Mouse (Mus musculus): ENCODE measurements at regions not wholly inside any gene's neighbourhood (a gene's known extent, or its start where the extent isn't known, plus 50 kb on each side); places are given as distances from the start of the nearest gene placed in this dataset.

DNA sequence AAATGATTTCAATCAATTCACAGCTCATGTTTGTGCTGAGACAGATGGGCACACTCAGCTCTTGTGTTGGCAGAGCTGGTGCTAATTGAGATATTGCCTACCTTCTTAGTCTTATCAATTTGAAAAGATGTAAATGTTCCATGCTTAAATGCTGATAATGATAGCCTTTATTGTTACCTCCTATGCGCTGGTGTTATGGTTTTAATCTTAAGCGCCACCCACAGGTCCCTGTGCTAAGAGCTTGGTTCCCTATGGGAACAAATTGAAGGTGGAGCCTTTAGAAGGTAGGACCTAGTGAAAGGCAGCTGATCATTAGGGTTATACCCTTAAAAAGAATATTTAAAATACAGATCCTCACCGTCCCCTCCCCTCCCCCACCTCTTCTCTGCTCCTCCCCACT is 146.5 kb upstream of the Plcz1 start:
- no peak overlapping the region for H3K9ac ChIP-seq
- peak; percentile 54 for ATAC-seq
- no peaks in the 10 kb centered on the region for H3K27me3 ChIP-seq (replicated peaks)
- 0 out of 2 replicates have a peak, but pooled peaks cover 2% of the 10 kb centered on the region for H3K4me1 ChIP-seq (replicated peaks)
- no peak overlapping the region for H3K4me3 ChIP-seq (replicated peaks)
- 72% methylated on average over 3 of the region's 3 CpGs for WGBS
- no peaks in the 10 kb centered on the region for H3K9me3 ChIP-seq
- H3K27ac ChIP-seq, result peak overlapping the region; percentile 48; the same call in 1 of the 2 replicates
- H3K36me3 ChIP-seq, result no peaks in the 10 kb centered on the region
- no peak overlapping the region; the same call in 1 of the 2 replicates for H3K4me2 ChIP-seq (replicated peaks)

DNA sequence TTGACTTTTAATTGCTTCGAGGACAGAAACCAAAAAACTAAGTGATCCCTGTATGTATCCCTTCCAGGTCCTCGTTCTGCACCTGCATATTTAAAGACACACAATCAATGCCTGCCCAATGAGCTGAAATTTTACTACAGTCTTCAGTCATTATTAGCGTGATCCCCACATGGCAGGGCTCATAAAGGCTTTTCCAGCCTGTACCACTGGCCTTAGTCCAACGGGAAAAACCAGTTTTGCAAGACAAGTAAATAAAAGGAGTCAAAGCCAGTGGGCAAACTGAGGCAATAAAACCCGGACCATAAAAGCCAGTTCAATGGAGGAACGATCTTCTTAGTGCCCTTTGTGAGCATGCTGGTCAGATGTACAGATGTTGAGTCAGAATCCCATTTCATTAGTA is 145.8 kb upstream of the Plcz1 start:
- no peak overlapping the region; the same call in 1 of the 2 replicates for H3K4me2 ChIP-seq (replicated peaks)
- H3K9me3 ChIP-seq, result no peaks in the 10 kb centered on the region
- peak; percentile 93 for ATAC-seq
- H3K27ac ChIP-seq, result 0 out of 2 replicates have a peak overlapping the region, but pooled peaks have one; percentile 48
- H3K4me1 ChIP-seq (replicated peaks), result 0 out of 2 replicates have a peak, but pooled peaks cover 2% of the 10 kb centered on the region
- 52% methylated on average over 6 of the region's 6 CpGs for WGBS
- no peak overlapping the region for H3K9ac ChIP-seq
- no peak overlapping the region for H3K4me3 ChIP-seq (replicated peaks)
- no peaks in the 10 kb centered on the region for H3K27me3 ChIP-seq (replicated peaks)
- H3K36me3 ChIP-seq, result no peaks in the 10 kb centered on the region

DNA sequence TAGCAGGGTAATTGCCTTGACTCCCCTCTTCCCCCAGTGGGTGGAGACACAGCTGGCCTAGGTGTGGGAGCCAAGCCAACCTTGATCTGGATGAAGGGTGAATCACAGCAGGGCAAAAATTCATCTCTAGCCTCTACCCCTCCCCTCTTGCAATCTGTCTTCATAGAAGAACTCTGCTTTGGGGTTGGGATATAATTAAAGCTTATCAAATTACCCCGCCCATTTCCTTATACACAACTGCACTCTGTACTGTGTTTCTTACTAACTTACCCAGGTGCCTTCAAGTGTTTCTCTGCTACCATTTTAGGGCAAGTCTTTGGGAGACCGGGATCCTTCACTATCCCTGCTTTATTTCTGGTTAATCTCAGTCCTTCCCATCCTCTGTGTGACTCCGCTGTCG is 138.7 kb upstream of the Plcz1 start:
- no peaks in the 10 kb centered on the region for H3K4me1 ChIP-seq (replicated peaks)
- H3K9ac ChIP-seq, result no peak overlapping the region
- H3K27ac ChIP-seq, result no peak overlapping the region
- H3K4me2 ChIP-seq (replicated peaks), result no peak overlapping the region
- H3K27me3 ChIP-seq (replicated peaks), result no peaks in the 10 kb centered on the region
- H3K36me3 ChIP-seq, result no peaks in the 10 kb centered on the region
- WGBS, result 73% methylated on average over 4 of the region's 4 CpGs
- H3K4me3 ChIP-seq (replicated peaks), result no peak overlapping the region
- no peaks in the 10 kb centered on the region for H3K9me3 ChIP-seq
- peak; percentile 78 for ATAC-seq

DNA sequence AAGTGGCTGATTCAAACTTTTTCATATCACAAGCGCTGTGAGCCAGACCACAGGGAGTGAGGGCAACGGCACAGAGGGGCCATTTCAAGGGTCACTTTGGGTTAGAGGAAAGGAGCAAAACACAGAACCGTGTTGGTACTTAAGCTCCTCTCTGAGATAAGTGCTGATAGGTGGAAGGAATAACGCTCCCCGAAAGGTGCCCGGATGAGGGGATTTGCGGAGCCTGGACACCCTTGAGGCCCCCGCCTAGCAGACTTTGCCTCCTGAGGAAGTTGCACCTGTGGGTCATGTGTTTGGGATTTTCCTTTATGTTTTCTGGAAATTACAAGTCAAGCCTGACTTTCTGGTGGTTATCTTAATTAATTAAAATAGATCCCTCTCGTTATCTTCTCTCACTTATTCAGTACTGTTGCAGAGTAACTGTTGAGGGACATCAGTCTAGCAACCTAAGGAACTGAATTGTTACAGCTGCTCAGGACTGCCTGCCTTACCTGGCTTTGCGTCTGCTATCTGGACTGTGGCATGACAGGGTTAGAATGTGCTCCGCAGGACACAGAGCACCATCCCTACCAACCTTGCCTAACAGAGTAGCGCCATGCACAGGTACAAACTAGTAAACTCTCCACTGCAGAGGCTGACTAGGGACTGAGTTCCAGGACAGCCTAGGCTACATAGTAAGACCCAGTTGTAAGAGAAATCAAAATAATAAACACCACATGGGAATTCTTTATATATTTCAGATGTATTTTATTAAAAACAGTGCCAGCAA is 137.4 kb upstream of the Plcz1 start:
- no peaks in the 10 kb centered on the region for H3K4me1 ChIP-seq (replicated peaks)
- peak; percentile 63 for ATAC-seq
- 77% methylated on average over 12 of the region's 12 CpGs for WGBS

DNA sequence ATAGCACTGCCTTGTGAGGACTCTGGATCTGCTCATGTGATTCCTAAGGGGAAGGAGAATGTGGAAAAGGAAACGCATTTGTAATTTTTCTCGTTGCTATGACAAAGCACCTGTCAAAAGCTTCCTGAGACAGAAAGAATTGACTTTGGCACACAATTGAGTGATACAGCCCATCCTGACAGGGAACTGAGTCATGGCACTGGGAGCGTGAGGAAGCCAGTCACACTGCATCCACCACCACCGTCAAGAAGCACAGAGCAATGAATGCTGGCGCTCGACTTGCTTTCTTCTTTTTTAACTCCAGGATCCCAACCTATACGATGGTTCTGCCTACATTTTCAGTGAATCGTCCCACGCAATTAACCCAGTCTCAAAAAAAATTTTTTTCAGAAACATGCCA is 131.5 kb upstream of the Plcz1 start:
- ATAC-seq, result no peak
- 85% methylated on average over 9 of the region's 9 CpGs for WGBS
- H3K4me2 ChIP-seq (replicated peaks), result no peak overlapping the region

More for the DNA sequence above, 137.4 kb upstream of the Plcz1 start:
- Histone ChIP-seq H3K4me3 (replicated peaks) (no peak overlapping the region), H3K9ac (no peak overlapping the region), H3K36me3 (no peaks in the 10 kb centered on the region), H3K27ac (no peak overlapping the region), H3K27me3 (replicated peaks) (no peaks in the 10 kb centered on the region), H3K9me3 (no peaks in the 10 kb centered on the region), H3K4me2 (replicated peaks) (no peak overlapping the region)

DNA sequence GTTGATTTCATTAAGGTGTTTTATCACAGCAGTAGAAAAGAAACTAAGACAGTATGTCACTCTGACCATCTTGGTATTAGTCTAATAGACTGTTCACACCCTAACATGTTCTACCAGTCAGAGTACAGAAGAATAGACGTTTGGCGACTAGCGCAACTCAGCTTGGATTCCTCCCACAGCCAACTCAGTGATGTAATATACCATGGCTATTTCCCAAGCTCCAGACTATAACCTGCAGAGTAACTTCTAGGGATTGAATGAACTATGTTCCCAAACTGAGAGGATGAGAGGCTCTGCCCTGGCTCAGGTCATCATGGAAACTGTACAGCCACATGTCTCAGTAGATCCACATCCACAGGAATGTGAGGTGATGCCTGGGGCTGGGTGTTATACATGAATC is 128.6 kb upstream of the Plcz1 start:
- Histone ChIP-seq H3K36me3 (no peaks in the 10 kb centered on the region), H3K4me1 (replicated peaks) (no peaks in the 10 kb centered on the region), H3K9ac (no peak overlapping the region), H3K4me2 (replicated peaks) (no peak overlapping the region), H3K27me3 (replicated peaks) (no peaks in the 10 kb centered on the region), H3K9me3 (no peaks in the 10 kb centered on the region), H3K27ac (no peak overlapping the region), H3K4me3 (replicated peaks) (no peak overlapping the region)
- no peak for ATAC-seq
- WGBS, result 98% methylated on average over 3 of the region's 3 CpGs

More for the DNA sequence above, 131.5 kb upstream of the Plcz1 start:
- H3K4me3 ChIP-seq (replicated peaks), result no peak overlapping the region
- H3K36me3 ChIP-seq, result no peaks in the 10 kb centered on the region
- H3K27me3 ChIP-seq (replicated peaks), result no peaks in the 10 kb centered on the region
- no peak overlapping the region for H3K9ac ChIP-seq
- H3K9me3 ChIP-seq, result no peaks in the 10 kb centered on the region
- H3K27ac ChIP-seq, result no peak overlapping the region
- no peaks in the 10 kb centered on the region for H3K4me1 ChIP-seq (replicated peaks)

DNA sequence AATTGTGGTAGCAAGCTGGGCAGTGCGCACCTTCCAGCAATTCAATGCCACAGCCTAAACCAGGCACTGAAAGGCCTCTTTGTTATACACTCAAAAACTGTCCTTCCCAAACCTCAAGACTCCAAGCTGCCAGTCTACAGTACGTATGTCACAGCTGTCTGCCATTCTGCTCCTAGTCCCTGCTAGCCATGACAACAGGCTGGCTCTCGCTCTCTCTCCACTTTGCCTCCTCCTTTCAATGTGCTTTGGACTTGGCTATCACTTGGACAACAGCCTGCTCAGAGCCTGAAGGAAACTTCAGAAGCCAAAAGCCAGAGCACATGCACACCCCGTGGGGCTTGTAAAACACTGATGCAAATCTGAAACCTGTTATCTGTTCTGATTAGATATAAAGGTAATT is 125.9 kb upstream of the Plcz1 start:
- Histone ChIP-seq H3K27ac (no peak overlapping the region), H3K4me3 (replicated peaks) (no peak overlapping the region), H3K36me3 (no peaks in the 10 kb centered on the region), H3K9ac (no peak overlapping the region), H3K4me1 (replicated peaks) (no peaks in the 10 kb centered on the region), H3K4me2 (replicated peaks) (no peak overlapping the region), H3K27me3 (replicated peaks) (no peaks in the 10 kb centered on the region), H3K9me3 (no peaks in the 10 kb centered on the region)
- 75% methylated on average over 4 of the region's 4 CpGs for WGBS
- no peak for ATAC-seq

DNA sequence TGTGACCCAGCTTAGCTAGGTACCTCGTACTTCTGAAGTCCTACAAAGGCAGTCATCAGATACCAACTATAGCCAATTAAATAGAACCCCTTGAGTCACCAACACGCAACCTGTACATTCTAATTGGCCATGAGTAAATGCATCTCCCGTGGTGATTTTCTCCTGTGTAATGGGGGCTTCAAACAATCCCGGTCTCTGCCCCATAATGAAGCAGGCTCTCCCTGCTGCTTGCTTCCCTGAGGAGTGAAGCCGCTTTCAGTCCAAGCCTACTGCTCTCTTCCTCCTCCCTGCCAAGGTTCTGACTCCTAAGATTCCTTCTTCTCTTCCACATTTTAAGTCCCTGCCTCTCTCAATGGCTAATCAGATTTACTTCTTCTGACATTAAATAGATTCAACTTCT is 121.5 kb upstream of the Plcz1 start:
- Histone ChIP-seq H3K4me1 (replicated peaks) (no peaks in the 10 kb centered on the region), H3K4me2 (replicated peaks) (no peak overlapping the region), H3K36me3 (no peaks in the 10 kb centered on the region), H3K27me3 (replicated peaks) (no peaks in the 10 kb centered on the region), H3K4me3 (replicated peaks) (no peak overlapping the region), H3K9me3 (no peaks in the 10 kb centered on the region), H3K9ac (no peak overlapping the region), H3K27ac (no peak overlapping the region)
- no peak for ATAC-seq
- WGBS, result 88% methylated on average over 5 of the region's 5 CpGs

DNA sequence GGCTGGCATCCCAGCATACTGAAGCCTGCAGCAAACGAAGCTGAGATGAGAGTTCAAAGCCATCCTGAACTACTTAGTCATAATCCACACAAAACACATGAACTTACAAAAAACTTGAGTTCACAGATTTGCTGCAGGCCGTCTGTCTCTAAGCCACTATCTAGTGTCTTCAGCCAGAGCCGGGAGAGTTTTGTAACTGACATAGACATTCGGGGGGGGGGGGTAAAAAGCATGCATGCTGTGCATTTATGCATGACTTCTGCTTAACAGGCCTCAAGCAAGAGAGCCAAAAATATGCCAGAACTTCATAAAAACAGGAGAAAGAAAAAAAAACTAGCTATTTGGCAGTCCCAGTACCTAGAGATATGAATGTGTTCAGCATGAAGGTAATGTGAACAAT is 120.2 kb upstream of the Plcz1 start:
- Histone ChIP-seq H3K36me3 (no peaks in the 10 kb centered on the region), H3K27me3 (replicated peaks) (no peaks in the 10 kb centered on the region), H3K4me1 (replicated peaks) (no peaks in the 10 kb centered on the region), H3K9me3 (no peaks in the 10 kb centered on the region), H3K4me3 (replicated peaks) (no peak overlapping the region), H3K9ac (no peak overlapping the region), H3K4me2 (replicated peaks) (no peak overlapping the region), H3K27ac (no peak overlapping the region)
- WGBS, result 79% methylated on average over 4 of the region's 4 CpGs
- ATAC-seq, result no peak

DNA sequence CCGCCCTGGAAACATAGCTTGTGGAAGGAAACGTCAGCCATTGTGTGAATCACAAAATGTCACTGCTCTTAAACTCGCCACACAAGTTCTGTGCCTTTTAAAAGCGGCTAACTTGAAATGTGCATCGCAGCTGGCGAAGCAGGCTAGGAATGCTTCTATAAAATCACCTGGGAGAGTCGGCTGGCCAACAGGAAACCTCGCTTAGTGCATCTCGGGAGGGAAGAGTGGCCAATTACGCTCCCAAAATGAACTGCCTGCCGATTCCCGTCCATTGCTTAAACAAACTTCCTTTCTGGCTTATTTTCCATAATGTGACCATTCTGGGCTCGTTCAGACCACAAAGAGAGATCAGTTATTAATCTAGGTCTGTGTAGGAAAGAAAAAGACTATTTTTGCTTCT is 119.7 kb upstream of the Plcz1 start:
- H3K27me3 ChIP-seq (replicated peaks), result no peaks in the 10 kb centered on the region
- 75% methylated on average over 13 of the region's 13 CpGs for WGBS
- ATAC-seq, result no peak

DNA sequence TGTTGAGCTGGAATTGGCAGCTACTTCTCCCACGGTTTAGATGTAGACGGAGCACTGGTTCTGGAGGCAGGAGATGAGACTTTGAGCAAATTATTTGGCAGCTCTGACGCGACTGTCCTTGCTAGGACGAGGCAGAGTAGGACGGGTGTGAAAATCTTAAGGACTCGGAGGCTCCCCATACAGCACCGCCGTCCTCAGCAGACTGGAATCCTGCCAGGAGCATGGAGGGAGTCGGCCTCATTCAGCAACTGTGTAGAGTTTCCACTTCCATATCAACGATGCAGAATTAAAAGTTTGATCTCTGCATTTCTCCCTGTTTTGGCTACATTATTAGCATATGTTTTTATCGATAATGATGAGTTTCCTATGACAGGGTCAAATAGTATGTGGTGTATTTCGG is 117.7 kb upstream of the Plcz1 start:
- H3K9me3 ChIP-seq, result no peaks in the 10 kb centered on the region
- H3K4me1 ChIP-seq (replicated peaks), result no peaks in the 10 kb centered on the region
- H3K9ac ChIP-seq, result no peak overlapping the region
- no peaks in the 10 kb centered on the region for H3K36me3 ChIP-seq
- no peak overlapping the region for H3K27ac ChIP-seq
- no peaks in the 10 kb centered on the region; the same call in 1 of the 2 replicates for H3K27me3 ChIP-seq (replicated peaks)
- H3K4me2 ChIP-seq (replicated peaks), result no peak overlapping the region
- WGBS, result 69% methylated on average over 13 of the region's 13 CpGs
- no peak for ATAC-seq
- H3K4me3 ChIP-seq (replicated peaks), result no peak overlapping the region

More for the DNA sequence above, 119.7 kb upstream of the Plcz1 start:
- Histone ChIP-seq H3K4me3 (replicated peaks) (no peak overlapping the region), H3K9ac (no peak overlapping the region), H3K27ac (no peak overlapping the region), H3K4me2 (replicated peaks) (no peak overlapping the region), H3K9me3 (no peaks in the 10 kb centered on the region), H3K36me3 (no peaks in the 10 kb centered on the region), H3K4me1 (replicated peaks) (no peaks in the 10 kb centered on the region)

DNA sequence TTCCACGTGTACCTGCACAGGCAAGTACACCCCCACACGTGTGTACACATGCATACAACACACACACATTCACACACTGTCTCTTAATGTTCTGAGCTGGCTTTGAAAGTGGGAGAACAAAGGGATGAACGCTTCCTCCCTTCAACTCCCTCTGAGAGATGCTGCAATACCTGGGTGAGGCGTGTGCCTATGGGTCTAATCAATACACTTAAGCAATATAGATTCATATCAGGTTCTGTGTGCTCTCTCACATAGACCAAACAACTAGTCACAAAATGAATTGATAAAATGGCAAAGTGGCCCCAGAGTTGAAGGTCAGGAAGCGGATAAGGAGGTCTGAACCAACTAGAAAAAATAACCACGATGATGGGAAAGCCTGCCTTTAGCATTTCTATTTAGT is 116.1 kb upstream of the Plcz1 start:
- no peak overlapping the region for H3K9ac ChIP-seq
- 0 out of 2 replicates have a peak, but pooled peaks have one; percentile 49 for ATAC-seq
- no peaks in the 10 kb centered on the region for H3K36me3 ChIP-seq
- no peak overlapping the region for H3K27ac ChIP-seq
- no peaks in the 10 kb centered on the region; the same call in 1 of the 2 replicates for H3K27me3 ChIP-seq (replicated peaks)
- H3K4me3 ChIP-seq (replicated peaks), result no peak overlapping the region
- H3K4me1 ChIP-seq (replicated peaks), result no peaks in the 10 kb centered on the region
- H3K9me3 ChIP-seq, result no peaks in the 10 kb centered on the region
- WGBS, result 76% methylated on average over 6 of the region's 6 CpGs
- H3K4me2 ChIP-seq (replicated peaks), result no peak overlapping the region
